Mouse (Mus musculus) hematopoietic multipotent progenitor cell, adult 10-12 weeks (in vitro differentiated cells): Measurements from ENCODE around the gene Dnah9. TPM values are rescaled to one million over a fixed set of nuclear protein-coding genes. Genes with fewer than 3 reads are reported as not detected.

Experiments
- polyA plus RNA-seq: library from polyadenylated mRNA; stranded (reverse); fragments of >175 nt; gene quantifications from 2 replicates; pipeline ENCODE4 v1.2.3, GENCODE M21; 2012; ENCODE audit warnings: low replicate concordance

Dnah9 gene
- polyA plus RNA-seq: 0.08 TPM in 1 of 2 replicates, not detected in the other

GRCm38 (mm10) chr11:66167801-66168651, at the start of gene Dnah9:
Gene Dnah9 (minus strand): TSS chr11:66168551.

GRCm38 (mm10) chr11:65806909-65807504, 361.3 kb downstream of the Dnah9 start, which contains the start of gene Zkscan6:
Gene Zkscan6 (plus strand): TSS chr11:65807175.

GRCm38 (mm10) chr11:65788154-65788553, 380.2 kb downstream of the Dnah9 start, which contains the start of gene Map2k4:
Gene Map2k4 (minus strand): TSS chr11:65788297.

